Mouse (Mus musculus) WW6 (cell line): ENCODE data around the gene Sit1.

Experiments used
- DNase-seq: peaks from one replicate; pipeline ENCODE4 v3.0.0-alpha.2; 2013; ENCODE audit warnings: low read depth, low spot score

Gene Sit1

DNA sequence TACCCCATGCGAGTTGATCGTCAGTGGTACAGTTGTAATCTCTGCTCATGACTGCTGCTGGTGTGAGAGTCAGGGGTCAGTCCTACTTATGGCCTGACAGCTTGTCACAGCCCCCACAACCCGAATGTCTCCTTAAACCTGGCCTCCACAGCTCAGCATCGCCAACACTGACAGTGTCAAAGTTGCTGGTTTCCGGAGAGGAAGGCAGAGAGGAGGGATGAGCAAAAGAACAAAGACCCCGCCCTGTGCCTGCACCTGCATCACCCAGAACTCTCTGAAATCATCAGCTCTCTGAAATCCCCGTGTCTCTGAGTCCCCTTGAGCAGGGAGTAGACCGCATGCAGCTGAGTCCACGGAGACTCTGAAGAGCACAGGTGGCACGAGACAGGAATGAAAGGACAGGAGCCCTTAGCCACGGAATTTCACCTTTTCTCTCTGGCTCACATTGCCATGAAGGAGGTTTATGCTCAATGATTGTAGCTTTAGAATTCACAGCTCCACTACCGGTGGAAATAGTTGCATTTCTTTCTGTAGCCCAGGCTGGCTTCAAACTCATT is at the start of gene Sit1:
Gene Sit1 (minus strand): TSS at position 200 of the 557 bp plus-strand sequence.
- no peak for DNase-seq

DNA sequence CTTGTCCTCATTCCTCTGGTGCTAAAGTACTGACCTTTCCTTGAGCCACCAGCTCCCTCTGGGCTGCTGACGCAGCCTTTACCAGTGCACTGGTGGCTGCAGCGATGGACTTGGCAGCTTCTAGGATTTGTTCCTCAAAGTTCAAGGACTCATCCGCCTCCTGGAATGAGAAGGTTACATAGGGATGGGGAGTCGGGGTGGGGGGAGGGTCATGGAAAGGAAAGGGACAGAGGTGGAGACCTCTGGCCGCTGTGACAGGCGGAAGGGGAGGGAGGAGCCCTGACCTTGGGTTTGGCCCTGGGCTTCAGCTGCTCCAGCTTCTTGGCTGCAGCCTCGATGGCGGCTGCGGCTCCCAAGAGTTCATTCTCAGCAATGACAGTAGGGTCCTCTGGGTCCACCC is 49.7 kb upstream of the Sit1 start:
- DNase-seq: no peak

DNA sequence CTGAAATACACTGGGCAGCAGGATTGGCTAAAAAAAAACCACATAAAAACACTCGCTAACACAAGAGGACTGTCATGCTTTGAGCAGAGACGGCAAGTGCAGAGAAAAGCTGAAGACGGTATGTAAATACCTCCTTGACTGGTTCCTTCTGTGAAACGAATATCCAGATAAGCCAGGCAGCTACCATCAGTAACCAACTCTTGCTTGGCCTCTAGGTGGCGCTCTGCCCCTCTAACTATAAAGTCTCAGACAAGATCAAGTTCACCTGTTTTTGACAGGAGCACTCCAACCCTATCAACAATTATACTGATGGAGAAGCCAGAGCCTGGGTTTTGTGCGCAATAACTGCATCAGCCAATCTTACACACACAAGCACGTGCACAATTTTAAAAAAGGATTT is 47.0 kb upstream of the Sit1 start:
- DNase-seq: peak; percentile 50

DNA sequence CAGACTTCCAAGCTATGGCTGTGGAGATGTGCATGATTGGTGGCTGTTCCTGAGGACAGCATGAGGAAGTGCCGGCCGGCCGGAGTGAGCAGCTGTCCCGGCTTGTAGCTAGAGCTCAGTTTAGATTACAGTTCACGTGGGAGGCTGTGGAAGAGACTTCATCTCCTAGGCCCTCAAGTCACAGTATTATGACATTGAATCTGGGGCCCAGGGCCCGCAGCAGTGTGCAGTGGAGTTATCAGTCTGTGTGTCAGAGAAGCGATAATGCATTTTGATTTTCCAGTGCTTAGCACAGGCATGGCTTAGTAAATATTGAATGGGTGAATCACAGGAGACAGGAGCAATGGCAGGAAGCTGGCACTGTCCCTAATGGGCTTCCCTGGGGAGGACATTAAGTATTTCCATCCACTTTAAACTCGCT is 46.6 kb upstream of the Sit1 start:
- no peak for DNase-seq

DNA sequence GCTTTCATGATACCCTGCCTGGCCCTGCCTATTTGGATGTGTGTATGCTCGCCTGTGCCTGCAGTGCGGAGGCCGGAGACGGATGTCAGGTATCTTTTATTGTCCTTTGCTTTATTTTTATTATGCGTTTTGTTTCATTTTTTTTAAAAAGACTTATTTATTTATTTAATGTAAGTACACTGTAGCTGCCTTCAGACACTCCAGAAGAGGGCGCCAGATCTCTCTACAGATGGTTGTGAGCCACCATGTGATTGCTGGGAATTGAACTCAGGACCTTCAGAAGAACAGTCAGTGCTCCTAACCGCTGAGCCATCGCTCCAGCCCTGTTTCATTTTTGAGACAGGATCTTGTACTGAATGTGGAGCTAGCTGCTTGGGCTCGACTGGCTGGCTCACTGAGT is 45.0 kb upstream of the Sit1 start:
- DNase-seq: no peak

DNA sequence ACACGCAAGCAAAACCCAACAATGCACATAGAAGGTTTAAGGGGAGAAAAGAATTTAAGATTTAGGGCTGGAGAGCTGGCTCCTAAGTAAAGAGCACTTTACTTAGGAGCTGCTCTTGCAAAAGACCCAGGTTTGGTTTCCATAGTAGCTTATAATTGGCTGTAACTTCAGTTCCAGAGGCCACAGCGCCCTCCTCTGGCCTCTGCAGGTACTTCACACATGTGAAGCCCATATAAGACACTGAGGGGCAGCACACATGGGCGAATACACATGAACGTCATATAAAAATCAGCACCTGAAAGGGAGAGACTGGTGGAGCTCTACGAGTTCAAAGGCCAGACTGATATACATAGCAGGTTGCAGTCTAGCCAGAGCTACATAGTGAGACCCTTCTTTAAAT is 44.3 kb upstream of the Sit1 start:
- DNase-seq: peak; percentile 54

DNA sequence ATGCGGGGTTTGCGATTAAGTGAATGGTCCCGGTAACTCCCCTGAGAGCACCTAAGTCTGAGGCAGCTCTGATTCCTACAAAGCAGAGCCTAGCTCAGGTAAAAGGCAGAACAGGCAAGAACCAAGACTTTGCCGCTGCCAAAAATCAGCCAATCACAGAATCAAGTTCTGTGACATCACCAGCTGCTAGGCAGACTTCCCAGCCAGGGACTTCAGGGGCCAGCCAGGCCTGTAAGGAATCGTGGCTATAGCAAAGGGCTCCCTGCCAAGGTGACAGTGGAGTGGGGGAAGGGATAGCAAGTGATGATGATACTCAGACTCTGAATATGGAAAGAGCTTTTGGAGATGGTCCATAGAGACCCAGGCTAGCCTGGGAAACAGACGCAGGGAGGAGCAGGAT is 36.4 kb upstream of the Sit1 start:
- no peak for DNase-seq

DNA sequence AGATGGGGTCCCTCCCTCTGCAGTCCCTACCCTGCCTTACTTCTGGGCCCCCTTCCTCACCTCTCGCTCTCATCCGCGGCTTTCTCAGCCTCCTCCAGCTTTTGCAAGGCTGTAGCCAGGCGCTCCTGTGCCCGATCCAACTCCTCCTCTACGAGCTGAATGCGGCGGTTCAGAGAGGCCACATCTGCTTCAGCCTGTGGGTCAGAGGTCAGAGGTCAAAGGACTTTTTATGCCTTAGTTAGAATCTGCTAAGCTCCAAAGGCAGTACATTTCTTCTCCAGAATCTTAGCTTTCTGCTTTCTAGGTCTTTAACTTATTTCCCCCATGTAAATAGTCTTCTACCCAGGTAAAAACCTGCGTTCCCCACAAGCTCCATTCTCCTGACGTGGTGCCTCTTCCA is 36.0 kb upstream of the Sit1 start:
- DNase-seq: no peak

DNA sequence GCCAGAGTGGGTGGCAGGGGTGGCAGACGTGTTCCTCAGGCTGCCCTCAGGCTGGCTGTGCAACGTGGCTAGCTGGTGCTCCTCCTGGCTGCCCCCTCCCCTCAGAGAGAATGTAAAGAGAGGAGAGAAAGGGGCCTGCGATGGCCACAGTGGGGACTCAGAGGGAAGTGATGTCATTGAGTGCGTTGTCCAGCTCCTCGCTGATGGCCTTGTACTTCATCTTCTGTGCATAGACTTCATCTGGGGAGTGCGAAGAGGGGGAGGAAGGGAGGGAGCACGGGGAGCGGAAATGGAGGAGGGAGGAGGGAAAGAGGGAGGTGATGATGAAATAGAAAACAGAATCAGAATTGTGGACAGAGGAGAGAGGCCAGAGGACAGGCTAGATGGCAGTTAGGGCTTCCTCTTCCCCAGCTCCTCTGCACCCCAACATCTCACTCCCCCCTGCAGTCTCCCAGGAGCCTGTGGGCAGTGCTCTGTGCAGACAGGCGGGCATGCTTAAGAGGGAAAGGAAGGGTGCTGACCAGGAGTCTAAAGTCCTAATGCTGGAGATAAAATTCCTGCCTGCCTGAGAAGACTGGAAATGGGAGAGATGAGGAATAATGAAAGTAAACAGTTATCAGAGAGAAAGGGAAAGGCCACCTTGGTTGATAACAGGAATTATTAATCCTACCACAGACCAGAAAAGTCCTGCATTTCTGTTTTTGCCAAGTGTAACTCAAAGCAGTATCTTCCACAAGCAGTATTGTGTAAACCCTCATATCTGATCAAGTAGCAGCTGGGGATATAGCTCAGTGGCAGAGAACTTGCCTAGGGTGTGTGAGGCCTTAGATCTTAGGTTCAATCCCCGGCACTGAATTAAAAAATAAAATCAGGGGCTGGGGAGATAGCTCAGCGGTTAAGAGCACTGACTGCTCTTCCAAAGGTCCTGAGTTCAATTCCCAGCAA is 32.5 kb upstream of the Sit1 start:
- no peak for DNase-seq

DNA sequence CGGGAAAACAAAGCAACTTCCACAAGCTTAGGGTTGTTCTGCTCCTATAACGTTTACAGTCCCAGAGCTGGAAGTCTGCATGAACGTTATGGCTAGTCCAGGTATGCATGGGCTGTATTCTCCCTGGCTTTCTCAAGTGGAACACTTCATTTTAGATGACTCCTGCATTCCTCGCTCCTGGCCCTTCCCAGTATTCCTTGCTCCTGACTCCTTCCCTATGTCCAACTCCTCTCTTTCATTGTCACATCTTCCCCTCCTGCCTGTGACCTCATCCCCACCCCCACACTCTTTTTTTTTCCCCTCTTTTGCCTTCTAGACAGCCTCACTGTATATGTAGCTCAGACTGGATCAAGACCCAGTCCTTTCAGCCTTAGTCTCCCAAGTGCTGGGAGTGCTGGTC is 30.3 kb upstream of the Sit1 start:
- DNase-seq: no peak

DNA sequence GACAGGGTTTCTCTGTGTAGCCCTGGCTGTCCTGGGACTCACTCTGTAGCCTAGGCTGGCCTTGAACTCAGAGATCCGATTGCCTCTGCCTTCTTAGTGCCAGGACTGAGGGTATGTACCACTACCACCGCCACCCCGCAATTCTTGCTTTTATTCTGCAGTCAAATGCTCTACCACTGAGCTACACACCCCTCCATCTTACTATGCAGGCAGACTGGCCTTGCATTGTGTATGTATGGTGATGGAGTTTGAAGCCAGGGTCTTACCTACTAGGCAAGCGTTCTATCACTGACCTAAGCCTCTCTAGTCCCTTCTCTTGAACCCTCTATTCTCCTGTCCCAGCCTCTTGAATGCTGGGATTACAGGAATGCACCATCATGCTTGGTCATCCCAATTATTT is 29.8 kb upstream of the Sit1 start:
- DNase-seq: no peak

DNA sequence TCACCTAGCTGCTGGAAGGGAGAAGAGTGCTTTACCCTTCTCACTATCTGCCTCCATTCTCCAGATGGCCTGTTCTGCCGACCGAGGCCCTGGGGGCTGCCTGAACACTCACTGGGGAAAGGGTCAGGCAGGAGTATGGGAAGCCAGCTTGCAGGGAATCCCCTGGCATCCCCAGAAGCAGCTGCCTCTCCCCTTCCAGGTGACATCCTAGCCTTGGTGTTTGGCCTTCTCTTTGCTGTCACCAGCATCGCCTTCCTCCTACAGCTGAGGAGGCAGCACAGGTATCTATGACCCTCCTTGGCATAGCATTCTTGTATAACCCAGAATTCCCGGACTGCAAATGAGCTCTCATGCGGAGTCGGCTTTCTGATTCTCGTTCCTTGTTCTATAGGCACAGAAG is 29.1 kb upstream of the Sit1 start:
- no peak for DNase-seq

DNA sequence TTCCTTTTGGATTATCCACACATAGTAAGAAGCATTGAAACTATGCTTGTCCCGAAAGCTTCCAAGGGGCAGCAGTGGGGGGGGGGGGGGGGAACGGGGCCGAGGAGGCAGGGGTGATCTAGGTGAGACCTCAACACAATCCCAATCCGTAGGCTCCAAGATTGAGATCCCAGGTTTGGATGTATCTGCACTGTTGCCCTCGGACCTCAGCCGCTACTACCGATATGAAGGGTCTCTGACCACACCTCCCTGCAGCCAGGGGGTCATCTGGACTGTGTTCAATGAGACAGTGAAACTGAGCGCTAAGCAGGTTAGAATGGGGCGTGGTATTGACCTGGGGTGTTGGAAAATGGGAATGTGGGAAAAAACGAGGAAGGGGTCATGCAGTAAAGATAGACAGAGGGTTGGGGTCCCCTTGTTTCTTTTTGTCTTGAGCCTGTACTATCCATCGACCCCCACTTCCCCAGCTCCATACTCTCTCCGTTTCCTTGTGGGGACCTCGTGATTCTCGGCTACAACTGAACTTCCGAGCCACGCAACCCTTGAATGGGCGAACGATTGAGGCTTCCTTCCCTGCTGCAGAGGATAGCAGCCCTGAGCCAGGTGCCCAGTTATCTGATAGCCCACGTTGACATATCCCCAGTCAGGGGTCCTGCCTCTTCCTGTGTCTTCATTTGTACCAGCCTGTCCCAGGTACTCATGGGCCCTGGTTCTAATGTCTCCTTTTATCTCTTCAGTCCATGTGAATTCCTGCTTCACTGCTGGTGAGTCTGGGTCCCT is 28.3 kb upstream of the Sit1 start:
- no peak for DNase-seq

DNA sequence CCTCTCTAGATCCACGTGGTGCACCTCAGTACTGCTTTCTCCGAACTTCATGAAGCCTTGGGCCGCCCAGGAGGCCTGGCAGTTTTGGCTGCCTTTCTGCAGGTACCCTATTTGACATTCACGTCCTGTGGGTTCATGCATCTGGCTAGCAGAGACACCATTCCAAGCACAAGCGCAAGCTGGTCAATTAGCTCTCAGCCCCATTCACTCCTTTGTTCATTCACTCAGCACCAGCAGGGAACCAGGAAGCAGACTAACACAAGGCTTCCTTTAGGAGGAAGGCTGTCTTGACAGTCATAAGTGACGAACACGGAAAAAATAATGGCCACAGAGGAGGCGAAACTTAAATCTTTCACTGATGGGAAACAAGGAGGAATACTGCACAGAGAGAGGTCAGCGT is 25.6 kb upstream of the Sit1 start:
- no peak for DNase-seq

DNA sequence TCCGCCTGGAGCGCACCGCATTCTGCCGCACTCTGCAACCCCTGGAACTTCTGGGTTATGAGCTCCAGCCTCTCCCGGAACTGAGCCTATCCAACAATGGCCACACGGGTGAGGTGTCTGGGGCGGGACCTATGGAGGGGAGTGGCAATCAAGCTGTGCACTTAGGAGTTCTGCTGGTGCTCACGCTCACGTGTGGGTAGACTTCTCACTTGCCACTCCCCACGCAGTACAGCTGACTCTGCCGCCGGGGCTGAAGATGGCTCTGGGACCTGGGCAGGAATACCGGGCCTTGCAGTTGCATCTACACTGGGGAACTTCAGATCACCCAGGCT is 25.1 kb upstream of the Sit1 start:
- no peak for DNase-seq

DNA sequence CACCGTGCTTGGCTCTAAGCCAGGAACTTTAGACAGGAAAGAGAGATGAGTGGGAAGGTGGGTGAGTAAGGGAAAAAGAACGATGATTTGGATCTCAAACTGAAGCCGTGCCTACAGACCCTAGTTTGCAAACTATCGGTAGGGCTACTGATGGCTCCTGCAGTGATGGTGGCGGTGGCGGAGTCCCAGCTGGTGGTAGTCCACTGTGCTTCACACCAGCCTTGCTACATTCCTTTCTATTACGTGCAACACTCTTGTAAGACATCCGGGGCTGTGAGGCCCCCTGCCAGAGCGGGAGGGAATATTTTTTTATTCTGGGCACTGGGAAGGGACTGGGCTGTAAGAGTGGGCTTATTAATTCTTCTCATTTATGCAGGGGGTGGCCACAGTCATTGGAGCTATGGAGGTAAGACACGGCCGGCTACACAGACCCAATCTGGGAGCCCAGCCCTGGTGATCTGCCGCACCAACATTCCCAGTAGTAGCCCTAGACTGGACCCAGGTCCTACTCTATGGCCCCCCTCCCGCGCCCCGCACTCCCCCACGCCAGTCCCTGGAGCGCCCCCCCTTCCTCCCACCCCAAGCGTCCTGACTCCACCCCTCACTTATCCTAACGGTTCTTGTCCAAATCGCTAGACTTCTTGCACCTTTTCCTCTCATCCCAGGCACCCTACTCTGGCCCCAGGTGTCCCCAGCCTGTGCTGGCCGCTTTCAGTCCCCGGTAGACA is 24.6 kb upstream of the Sit1 start:
- no peak for DNase-seq

DNA sequence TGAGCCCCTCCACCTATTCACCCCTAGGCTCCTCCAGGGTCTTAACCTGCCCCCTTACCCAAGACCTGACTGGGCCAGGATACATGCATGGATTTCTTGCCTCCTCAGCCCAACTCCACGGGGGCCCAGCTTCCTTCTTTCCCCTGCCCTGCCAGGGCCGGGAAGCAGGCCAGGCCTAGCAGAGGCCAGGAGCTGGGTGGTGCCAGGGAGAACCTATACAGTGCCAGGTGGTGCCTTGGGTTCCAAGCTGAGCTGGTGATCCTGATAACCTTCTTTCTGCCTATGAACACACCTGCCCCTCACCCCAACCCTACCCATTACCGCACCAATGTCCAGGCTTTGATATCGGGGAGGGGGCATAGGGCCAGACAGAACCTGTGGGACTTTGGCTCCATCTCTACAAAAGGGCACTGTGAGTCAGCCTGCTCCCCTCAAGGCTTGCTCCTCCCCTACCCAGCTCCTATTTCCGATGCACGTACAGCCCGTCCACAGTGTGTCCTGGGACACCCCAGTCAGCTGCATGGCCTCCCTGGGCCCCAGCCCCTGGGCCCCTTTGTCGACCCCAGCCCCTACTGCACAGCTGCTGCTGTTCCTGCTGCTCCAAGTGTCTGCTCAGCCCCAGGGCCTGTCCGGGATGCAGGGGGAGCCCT is 23.1 kb upstream of the Sit1 start, which contains the start of gene Car9:
Gene Car9 (plus strand): TSS at position 431 of the 650 bp plus-strand sequence.
- no peak for DNase-seq

DNA sequence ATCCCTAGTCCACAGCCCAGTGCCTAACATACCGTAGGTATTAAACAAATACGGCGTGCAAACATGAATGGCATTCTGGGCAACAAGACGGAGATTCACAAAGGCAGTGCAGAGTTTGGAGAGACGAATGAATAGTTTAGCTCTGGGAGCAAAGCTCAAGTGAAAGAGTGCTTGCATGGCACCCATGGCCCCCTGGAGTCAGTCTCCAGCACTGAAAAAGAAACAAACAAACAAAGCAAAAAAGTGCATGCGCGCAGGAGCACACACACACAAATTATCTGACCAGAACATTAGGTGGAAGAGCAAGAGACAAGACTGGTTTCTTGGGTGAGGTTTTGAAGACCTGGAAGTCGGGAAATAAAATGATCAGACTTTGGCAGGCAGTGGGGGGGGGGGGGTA is 22.5 kb upstream of the Sit1 start:
- DNase-seq: no peak

DNA sequence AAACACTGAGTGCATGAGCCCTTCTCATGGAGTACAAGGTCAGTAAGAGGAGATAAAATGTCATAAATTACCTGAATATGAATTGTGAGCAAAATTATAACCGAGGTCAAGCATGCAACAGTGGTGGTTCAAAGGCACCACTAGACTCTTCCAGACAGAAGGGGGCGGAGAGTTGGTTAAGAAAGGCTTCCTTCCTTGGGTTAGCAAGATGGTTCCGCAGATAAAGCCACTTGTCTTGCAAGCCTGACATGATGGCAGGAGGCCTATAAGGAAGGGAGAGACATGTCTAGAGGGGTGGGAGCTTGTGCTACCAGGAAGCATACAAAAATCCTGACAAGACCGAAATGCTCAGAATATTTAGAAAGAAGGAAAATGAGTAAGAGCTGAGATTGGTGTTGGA is 20.7 kb upstream of the Sit1 start:
- no peak for DNase-seq

DNA sequence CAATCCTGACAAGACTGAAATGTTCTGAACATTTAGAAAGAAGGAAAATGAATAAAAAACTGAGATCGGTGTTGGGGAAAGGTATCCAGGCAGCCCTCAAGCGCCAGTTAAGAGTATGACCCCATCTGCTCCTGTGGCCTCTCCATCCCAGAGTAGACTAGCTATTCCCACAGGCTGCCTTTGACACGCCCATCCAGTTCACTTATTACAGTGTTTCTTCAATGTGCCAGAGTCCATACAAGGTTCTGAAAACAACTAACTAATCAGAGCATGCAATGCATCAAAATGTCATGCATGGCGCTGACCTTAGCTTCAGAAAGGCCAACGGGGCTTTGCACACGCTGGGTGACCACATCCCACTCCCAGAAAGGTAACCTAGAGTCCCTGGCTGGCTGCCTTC is 20.0 kb upstream of the Sit1 start:
- no peak for DNase-seq

DNA sequence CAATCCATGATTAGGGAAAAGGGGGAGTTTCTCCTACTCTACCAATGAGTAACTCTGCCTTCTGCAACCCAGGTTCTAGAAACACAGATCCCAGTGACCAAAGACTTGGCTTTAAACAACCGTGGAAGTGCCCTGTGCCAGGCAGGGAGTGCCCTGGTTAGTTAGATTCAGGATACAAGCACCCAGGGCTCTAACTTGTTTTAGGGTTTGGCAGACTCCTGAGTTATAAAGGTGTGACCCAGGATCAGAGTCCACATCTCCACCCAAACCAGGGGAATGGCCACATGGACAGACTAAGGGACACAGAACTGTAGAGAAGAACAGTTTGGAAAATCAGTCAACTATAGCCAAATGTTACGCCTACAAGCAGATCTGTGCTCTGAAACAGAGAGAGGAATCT is 19.5 kb upstream of the Sit1 start:
- no peak for DNase-seq
